Mouse (Mus musculus): ENCODE results near the gene Slit3. TPM values are rescaled to one million over a fixed set of nuclear protein-coding genes. Genes with fewer than 3 reads are reported as not detected.

The Slit3 gene
- polyA plus RNA-seq, 1 experiment from 2014 or later: 3.5 TPM

DNA sequence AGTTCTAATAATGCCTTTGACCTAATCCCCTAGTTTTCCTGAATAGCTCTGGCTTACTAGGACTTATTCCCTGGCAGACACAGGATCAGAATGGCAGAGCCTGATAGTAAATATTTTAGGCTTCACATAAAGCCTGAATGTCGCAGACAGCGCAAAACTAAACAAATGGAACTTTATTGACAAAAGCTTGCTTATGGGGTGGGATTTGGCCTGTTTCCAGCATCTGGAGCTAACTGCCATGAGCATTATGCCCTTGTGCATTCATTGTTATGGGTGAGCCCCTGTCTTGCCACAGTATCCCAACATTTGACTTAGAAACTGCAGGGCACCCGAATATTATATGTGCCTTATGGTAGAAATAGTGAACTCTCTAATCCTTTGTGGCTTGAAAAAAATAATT lies 438.4 kb downstream of the Slit3 start:
- DNase-seq (no peak), ATAC-seq (ENCODE audit: low FRiP score, low TSS enrichment) (no peak)
- H3K4me3 ChIP-seq (replicated peaks; ENCODE audit: low read depth, low read length): no peak overlapping the region
- H3K27me3 ChIP-seq (ENCODE audit: control insufficient read depth, insufficient read depth, low read length): no peaks in the 10 kb centered on the region
- no peak overlapping the region for H3K4me2 ChIP-seq (ENCODE audit: low read length)
- no peaks in the 10 kb centered on the region for H3K36me3 ChIP-seq (ENCODE audit: control insufficient read depth, insufficient read depth, low read length)
- H3K27ac ChIP-seq (replicated peaks; ENCODE audit: low read depth, low read length): no peak overlapping the region
- H3K9me3 ChIP-seq (ENCODE audit: control insufficient read depth, low read length): no peaks in the 10 kb centered on the region
- no peak overlapping the region for H3K9ac ChIP-seq (replicated peaks; ENCODE audit: low read length)
- peaks cover 11% of the 10 kb centered on the region; the same call in 1 of the 2 replicates for H3K4me1 ChIP-seq (ENCODE audit: control insufficient read depth, insufficient read depth, low read length)
- 63% methylated on average over 3 of the region's 3 CpGs for WGBS

DNA sequence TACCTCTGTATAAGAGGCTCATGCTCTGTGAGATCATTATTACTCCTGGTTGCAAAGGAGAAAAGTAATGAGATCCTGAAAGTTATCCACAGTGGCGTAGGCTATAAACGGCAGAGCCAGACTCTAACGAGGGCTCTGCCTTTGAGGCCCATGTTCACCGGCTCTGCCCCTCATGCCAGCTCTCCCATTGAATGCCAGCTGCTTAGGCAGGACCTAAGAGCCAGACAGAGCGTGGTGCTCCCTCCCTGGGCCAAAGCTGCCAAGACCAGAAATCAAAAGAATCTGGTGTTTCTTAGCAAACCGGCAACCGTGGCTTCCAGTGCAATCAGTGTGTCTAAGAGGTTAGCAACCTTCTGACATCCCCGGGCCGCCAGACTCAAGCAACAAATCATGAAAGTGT lies 440.7 kb downstream of the Slit3 start:
- H3K4me1 ChIP-seq (ENCODE audit: control insufficient read depth, insufficient read depth, low read length): peaks cover 14% of the 10 kb centered on the region
- ATAC-seq (ENCODE audit: low FRiP score, low TSS enrichment): no peak
- WGBS: 72% methylated on average over 9 of the region's 9 CpGs
- no peak overlapping the region for H3K4me2 ChIP-seq (ENCODE audit: low read length)
- H3K4me3 ChIP-seq (replicated peaks; ENCODE audit: low read depth, low read length): no peak overlapping the region
- no peaks in the 10 kb centered on the region for H3K27me3 ChIP-seq (ENCODE audit: control insufficient read depth, insufficient read depth, low read length)
- no peak for DNase-seq
- no peak overlapping the region for H3K9ac ChIP-seq (replicated peaks; ENCODE audit: low read length)
- no peaks in the 10 kb centered on the region for H3K36me3 ChIP-seq (ENCODE audit: control insufficient read depth, insufficient read depth, low read length)
- H3K27ac ChIP-seq (replicated peaks; ENCODE audit: low read depth, low read length): no peak overlapping the region
- no peaks in the 10 kb centered on the region for H3K9me3 ChIP-seq (ENCODE audit: control insufficient read depth, low read length)

DNA sequence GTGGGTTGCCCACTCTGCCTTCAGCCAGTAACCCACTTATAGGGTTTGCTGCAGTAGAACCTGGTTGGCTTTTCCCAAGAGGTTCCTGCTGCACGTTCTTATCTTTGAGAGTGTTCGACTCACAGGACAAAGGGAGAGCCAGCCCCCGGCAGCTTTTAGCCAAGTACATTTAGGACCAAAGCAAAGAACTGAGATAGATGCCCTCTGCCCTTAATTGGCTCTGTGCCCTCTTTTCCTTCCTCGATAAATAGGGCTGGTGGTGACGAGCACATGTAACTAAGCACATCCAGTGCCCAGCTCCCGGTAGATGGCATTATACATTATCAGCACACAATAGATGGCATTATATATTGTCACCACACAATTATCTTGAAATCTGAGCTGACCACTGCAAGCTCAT lies 444.3 kb downstream of the Slit3 start:
- Histone ChIP-seq H3K4me2 (ENCODE audit: low read length) (no peak overlapping the region), H3K36me3 (ENCODE audit: control insufficient read depth, insufficient read depth, low read length) (no peaks in the 10 kb centered on the region), H3K27ac (replicated peaks; ENCODE audit: low read depth, low read length) (no peak overlapping the region), H3K4me3 (replicated peaks; ENCODE audit: low read depth, low read length) (no peak overlapping the region), H3K9ac (replicated peaks; ENCODE audit: low read length) (no peak overlapping the region), H3K27me3 (ENCODE audit: control insufficient read depth, insufficient read depth, low read length) (no peaks in the 10 kb centered on the region), H3K9me3 (ENCODE audit: control insufficient read depth, low read length) (no peaks in the 10 kb centered on the region), H3K4me1 (ENCODE audit: control insufficient read depth, insufficient read depth, low read length) (peaks cover 10% of the 10 kb centered on the region; the same call in 1 of the 2 replicates)
- ATAC-seq (ENCODE audit: low FRiP score, low TSS enrichment) (no peak), DNase-seq (no peak)
- 64% methylated on average over 6 of the region's 6 CpGs for WGBS

DNA sequence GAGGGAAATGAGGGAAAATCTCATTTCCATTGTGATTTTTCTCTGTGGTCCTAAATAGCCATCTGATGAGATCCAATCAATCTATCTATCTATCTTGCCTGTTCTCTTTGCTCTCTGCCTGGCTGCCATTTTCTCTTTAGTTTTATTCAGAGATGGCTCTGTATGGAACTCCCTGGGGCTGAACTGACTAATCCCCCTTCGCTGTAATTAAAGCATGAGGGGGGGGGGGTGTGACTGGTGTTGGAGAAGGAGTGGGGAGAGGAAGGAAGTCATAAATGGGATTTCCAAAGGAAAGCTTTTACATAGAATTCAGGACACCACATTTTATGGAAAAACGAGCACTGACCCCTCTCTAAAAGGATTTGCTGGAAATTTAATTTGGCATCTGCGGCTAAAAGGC lies 445.7 kb downstream of the Slit3 start:
- 24% methylated on average over 3 of the region's 3 CpGs for WGBS
- H3K4me1 ChIP-seq (ENCODE audit: control insufficient read depth, insufficient read depth, low read length): peaks cover 7% of the 10 kb centered on the region; the same call in 1 of the 2 replicates
- no peaks in the 10 kb centered on the region for H3K9me3 ChIP-seq (ENCODE audit: control insufficient read depth, low read length)
- H3K9ac ChIP-seq (replicated peaks; ENCODE audit: low read length): no peak overlapping the region
- H3K27me3 ChIP-seq (ENCODE audit: control insufficient read depth, insufficient read depth, low read length): no peaks in the 10 kb centered on the region
- H3K4me2 ChIP-seq (ENCODE audit: low read length): no peak overlapping the region
- no peak overlapping the region for H3K4me3 ChIP-seq (replicated peaks; ENCODE audit: low read depth, low read length)
- H3K36me3 ChIP-seq (ENCODE audit: control insufficient read depth, insufficient read depth, low read length): no peaks in the 10 kb centered on the region
- H3K27ac ChIP-seq (replicated peaks; ENCODE audit: low read depth, low read length): no peak overlapping the region
- ATAC-seq (ENCODE audit: low FRiP score, low TSS enrichment): no peak
- peak; percentile 47 for DNase-seq

DNA sequence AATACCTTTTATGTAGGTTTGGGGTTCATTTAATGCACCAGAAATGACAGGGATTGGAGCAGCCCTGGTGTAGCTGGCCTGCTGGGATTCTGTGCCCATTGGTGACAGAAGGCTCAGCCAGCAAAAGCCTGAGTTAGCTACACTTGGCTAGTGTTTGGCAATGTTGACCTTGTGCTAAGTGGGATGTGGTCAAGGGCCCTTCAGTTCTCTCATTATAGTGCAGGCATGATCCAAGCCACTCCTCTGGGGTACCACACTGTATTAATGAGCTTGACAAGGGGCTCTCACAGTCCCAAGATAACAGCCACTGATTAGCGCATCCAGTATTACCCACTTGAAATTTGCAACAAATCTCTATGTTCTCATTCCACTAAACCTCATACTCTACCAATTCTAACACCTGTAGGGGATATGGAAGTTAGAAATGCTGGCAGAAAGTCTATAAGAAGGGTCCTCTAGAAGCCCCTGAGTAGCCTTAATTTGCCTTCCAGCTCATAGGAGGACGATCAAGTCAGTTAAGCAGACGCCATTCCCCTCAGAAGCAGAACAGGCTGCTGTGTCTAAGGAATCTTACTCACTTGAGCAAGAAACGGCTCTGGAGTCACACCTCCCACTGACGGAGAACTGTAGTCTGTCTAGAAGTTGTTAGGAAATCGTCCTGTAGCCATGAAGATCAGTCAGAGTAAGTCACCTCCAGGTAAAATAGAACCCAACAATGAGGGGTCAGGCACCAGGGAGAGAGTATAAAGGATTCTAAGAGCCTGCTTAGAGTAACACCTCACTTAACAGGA lies 448.3 kb downstream of the Slit3 start:
- Histone ChIP-seq H3K4me3 (replicated peaks; ENCODE audit: low read depth, low read length) (no peak overlapping the region), H3K4me1 (ENCODE audit: control insufficient read depth, insufficient read depth, low read length) (peaks cover 15% of the 10 kb centered on the region), H3K9ac (replicated peaks; ENCODE audit: low read length) (no peak overlapping the region), H3K4me2 (ENCODE audit: low read length) (no peak overlapping the region), H3K27ac (replicated peaks; ENCODE audit: low read depth, low read length) (no peak overlapping the region), H3K36me3 (ENCODE audit: control insufficient read depth, insufficient read depth, low read length) (no peaks in the 10 kb centered on the region), H3K9me3 (ENCODE audit: control insufficient read depth, low read length) (no peaks in the 10 kb centered on the region), H3K27me3 (ENCODE audit: control insufficient read depth, insufficient read depth, low read length) (no peaks in the 10 kb centered on the region)
- 76% methylated on average over 6 of the region's 6 CpGs for WGBS
- ATAC-seq (ENCODE audit: low FRiP score, low TSS enrichment) (no peak; the same call in 1 of the 2 replicates), DNase-seq (no peak)

DNA sequence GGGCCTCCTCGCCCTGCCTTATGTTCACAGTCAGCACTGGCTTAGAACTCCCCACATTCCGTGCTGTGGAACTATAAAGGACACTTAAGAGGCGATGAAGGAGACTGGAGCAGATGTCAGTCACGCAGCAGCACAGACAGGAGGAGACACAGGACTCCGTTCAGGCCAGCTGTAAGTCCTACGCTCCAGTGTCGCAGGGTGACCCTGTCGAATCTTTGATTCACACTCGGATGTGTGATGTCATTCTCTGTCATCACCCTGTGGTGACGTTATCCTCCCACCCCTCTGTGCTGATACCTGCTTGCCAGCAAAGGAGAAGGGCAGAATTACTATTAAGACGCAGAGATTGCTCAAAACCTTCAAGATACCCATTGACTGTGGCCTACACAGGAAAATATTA lies 448.9 kb downstream of the Slit3 start:
- Histone ChIP-seq H3K4me3 (replicated peaks; ENCODE audit: low read depth, low read length) (no peak overlapping the region), H3K4me2 (ENCODE audit: low read length) (no peak overlapping the region)
- 85% methylated on average over 11 of the region's 11 CpGs for WGBS

DNA sequence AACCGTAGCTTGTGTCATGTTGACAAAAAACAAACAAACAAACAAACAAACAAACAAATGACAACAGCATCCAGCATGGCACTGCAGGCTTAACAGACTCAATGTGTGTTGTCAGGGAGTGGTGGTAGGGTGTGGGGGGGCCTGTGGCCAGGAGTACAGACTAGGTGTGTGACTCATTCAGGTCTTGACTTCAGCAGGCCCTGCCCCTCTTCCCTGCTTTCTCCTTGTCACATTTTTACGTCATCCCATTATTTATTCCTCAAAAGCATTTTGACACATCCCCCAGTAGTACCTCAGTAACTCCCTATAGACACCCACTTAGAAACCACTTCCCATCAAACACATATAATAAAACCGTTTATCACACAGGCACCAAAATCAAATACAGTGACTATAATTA lies 450.9 kb downstream of the Slit3 start:
- Histone ChIP-seq H3K9me3 (ENCODE audit: control insufficient read depth, low read length) (no peaks in the 10 kb centered on the region), H3K36me3 (ENCODE audit: control insufficient read depth, insufficient read depth, low read length) (no peaks in the 10 kb centered on the region), H3K9ac (replicated peaks; ENCODE audit: low read length) (no peak overlapping the region), H3K4me2 (ENCODE audit: low read length) (no peak overlapping the region), H3K27me3 (ENCODE audit: control insufficient read depth, insufficient read depth, low read length) (no peaks in the 10 kb centered on the region), H3K27ac (replicated peaks; ENCODE audit: low read depth, low read length) (no peak overlapping the region), H3K4me1 (ENCODE audit: control insufficient read depth, insufficient read depth, low read length) (peaks cover 14% of the 10 kb centered on the region), H3K4me3 (replicated peaks; ENCODE audit: low read depth, low read length) (no peak overlapping the region)
- DNase-seq: no peak
- 74% methylated on average over 3 of the region's 3 CpGs for WGBS
- no peak for ATAC-seq (ENCODE audit: low FRiP score, low TSS enrichment)

More for the DNA sequence above, 448.9 kb downstream of the Slit3 start:
- H3K27ac ChIP-seq (replicated peaks; ENCODE audit: low read depth, low read length): no peak overlapping the region
- H3K27me3 ChIP-seq (ENCODE audit: control insufficient read depth, insufficient read depth, low read length): no peaks in the 10 kb centered on the region
- H3K9me3 ChIP-seq (ENCODE audit: control insufficient read depth, low read length): no peaks in the 10 kb centered on the region
- ATAC-seq (ENCODE audit: low FRiP score, low TSS enrichment): no peak
- H3K4me1 ChIP-seq (ENCODE audit: control insufficient read depth, insufficient read depth, low read length): peaks cover 18% of the 10 kb centered on the region
- no peak for DNase-seq
- H3K36me3 ChIP-seq (ENCODE audit: control insufficient read depth, insufficient read depth, low read length): no peaks in the 10 kb centered on the region
- no peak overlapping the region for H3K9ac ChIP-seq (replicated peaks; ENCODE audit: low read length)

DNA sequence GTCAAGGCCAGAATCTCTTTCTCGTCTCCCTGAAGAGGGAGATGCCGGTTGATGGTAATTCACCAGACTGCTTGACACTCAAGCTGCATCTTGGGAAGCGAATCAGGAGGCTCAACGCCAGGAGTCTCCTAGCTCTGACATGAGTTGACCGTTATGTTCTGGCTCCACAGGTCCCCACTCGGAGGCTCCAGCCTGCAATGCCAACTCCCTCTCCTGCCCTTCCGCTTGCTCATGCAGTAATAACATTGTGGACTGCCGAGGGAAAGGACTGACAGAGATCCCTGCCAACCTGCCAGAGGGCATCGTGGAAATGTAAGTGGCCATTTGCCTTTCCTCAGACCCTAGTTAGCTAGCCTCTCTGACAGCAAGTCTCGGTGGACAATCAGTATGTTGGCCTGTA lies 457.8 kb downstream of the Slit3 start:
- H3K27ac ChIP-seq (replicated peaks; ENCODE audit: low read depth, low read length): no peak overlapping the region
- WGBS: 91% methylated on average over 10 of the region's 10 CpGs
- peaks cover 7% of the 10 kb centered on the region; the same call in 1 of the 2 replicates for H3K4me1 ChIP-seq (ENCODE audit: control insufficient read depth, insufficient read depth, low read length)
- ATAC-seq (ENCODE audit: low FRiP score, low TSS enrichment) (no peak), DNase-seq (no peak)
- H3K9me3 ChIP-seq (ENCODE audit: control insufficient read depth, low read length): no peaks in the 10 kb centered on the region
- no peak overlapping the region for H3K9ac ChIP-seq (replicated peaks; ENCODE audit: low read length)
- no peak overlapping the region for H3K4me2 ChIP-seq (ENCODE audit: low read length)
- H3K36me3 ChIP-seq (ENCODE audit: control insufficient read depth, insufficient read depth, low read length): no peaks in the 10 kb centered on the region
- no peaks in the 10 kb centered on the region for H3K27me3 ChIP-seq (ENCODE audit: control insufficient read depth, insufficient read depth, low read length)
- H3K4me3 ChIP-seq (replicated peaks; ENCODE audit: low read depth, low read length): no peak overlapping the region

DNA sequence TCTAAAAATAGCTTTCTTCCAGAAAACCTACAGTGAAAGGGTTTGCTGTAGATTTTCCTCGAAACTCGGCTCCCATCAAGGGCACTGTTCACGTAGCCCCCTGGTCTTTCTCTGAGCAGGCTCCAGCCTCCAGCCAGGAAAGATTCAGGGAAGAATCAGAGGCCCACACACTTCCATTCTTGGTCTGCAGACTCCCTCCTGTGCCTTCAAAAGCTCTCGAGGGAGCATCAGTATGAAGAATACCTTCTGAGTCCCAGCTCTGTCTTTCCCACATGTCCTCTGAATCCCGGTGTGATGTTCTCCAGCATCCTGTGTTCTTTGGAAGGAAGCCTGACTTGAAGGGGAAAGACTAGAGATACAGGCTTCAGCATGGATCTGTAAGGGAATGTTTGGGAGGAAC lies 461.6 kb downstream of the Slit3 start:
- no peaks in the 10 kb centered on the region for H3K9me3 ChIP-seq (ENCODE audit: control insufficient read depth, low read length)
- H3K9ac ChIP-seq (replicated peaks; ENCODE audit: low read length): no peak overlapping the region
- no peaks in the 10 kb centered on the region for H3K27me3 ChIP-seq (ENCODE audit: control insufficient read depth, insufficient read depth, low read length)
- no peaks in the 10 kb centered on the region for H3K36me3 ChIP-seq (ENCODE audit: control insufficient read depth, insufficient read depth, low read length)
- ATAC-seq (ENCODE audit: low FRiP score, low TSS enrichment) (no peak), DNase-seq (no peak)
- H3K27ac ChIP-seq (replicated peaks; ENCODE audit: low read depth, low read length): no peak overlapping the region
- no peaks in the 10 kb centered on the region for H3K4me1 ChIP-seq (ENCODE audit: control insufficient read depth, insufficient read depth, low read length)
- 85% methylated on average over 5 of the region's 5 CpGs for WGBS
- no peak overlapping the region for H3K4me3 ChIP-seq (replicated peaks; ENCODE audit: low read depth, low read length)
- no peak overlapping the region for H3K4me2 ChIP-seq (ENCODE audit: low read length)

Measured in midbrain, embryonic 14.5 days (tissue).